Mouse (Mus musculus): ENCODE data around the gene Celsr2.

DNA sequence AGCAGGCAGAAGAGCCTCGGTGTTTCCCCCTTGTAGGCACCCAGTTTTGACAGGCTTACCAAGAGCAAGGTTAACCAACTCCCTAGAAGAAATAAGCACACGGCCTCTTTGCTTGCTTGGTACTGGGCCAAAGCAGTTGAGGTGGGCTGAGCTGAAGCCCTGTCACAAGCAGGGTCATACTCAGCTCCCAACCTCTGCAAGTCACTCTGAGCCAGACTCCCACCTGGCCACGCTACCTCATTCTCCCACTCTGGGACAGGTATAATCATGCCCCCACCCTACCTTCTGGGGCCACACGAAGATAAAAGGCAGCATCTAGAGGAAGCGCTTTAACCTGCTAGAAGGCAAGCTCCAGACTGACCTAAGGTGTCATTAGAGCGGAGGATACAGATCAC, 10.3 kb upstream of the Celsr2 start:
- TF ChIP-seq CTCF (IDR thresholded peaks at IDR 0.05) (no peak), EP300 (IDR thresholded peaks at IDR 0.05; ENCODE audit: insufficient read depth, low read depth, low read length) (no peak), POLR2A (IDR thresholded peaks at IDR 0.05; ENCODE audit: insufficient read depth, low read depth, low read length) (no peak)
